Mouse (Mus musculus): ENCODE measurements at regions not wholly inside any gene's neighbourhood (a gene's known extent, or its start where the extent isn't known, plus 50 kb on each side); places are given as distances from the start of the nearest gene placed in this dataset.

DNA sequence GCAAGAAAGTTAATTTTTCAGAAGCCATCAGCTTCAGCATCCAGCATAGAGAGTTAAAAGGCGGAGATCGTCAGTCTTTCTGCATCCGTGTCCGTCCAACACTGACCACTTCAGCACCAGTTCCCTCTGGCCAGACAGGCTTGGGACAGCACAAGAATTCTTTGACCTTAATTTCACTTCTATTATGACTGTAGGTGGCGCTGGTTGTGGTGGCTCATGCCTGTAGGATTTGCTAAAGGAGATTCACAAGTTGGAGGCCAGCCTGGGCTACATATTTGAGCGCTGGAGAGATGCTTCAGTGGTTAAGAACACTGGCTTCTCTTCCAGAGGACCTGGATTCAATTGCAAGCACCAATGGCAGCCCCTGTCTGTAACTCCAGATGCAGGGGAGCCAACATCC, 66.0 kb downstream of the Amer2 start:
- DNase-seq (ENCODE audit: low spot score) = no peak
- Histone ChIP-seq H3K27me3 (ENCODE audit: control insufficient read depth, insufficient read depth, low read length) (no peaks in the 10 kb centered on the region), H3K4me3 (replicated peaks; ENCODE audit: low read length) (no peak overlapping the region), H3K9ac (no peak overlapping the region), H3K27ac (no peak overlapping the region), H3K9me3 (ENCODE audit: control insufficient read depth, low read length) (no peaks in the 10 kb centered on the region), H3K36me3 (replicated peaks; ENCODE audit: control insufficient read depth, insufficient read depth) (no peaks in the 10 kb centered on the region), H3K4me2 (replicated peaks) (no peak overlapping the region), H3K4me1 (replicated peaks; ENCODE audit: control insufficient read depth, insufficient read depth, low read length) (no peaks in the 10 kb centered on the region)
- 59% methylated on average over 6 of the region's 6 CpGs for WGBS
- no peak for ATAC-seq (ENCODE audit: low FRiP score)

DNA sequence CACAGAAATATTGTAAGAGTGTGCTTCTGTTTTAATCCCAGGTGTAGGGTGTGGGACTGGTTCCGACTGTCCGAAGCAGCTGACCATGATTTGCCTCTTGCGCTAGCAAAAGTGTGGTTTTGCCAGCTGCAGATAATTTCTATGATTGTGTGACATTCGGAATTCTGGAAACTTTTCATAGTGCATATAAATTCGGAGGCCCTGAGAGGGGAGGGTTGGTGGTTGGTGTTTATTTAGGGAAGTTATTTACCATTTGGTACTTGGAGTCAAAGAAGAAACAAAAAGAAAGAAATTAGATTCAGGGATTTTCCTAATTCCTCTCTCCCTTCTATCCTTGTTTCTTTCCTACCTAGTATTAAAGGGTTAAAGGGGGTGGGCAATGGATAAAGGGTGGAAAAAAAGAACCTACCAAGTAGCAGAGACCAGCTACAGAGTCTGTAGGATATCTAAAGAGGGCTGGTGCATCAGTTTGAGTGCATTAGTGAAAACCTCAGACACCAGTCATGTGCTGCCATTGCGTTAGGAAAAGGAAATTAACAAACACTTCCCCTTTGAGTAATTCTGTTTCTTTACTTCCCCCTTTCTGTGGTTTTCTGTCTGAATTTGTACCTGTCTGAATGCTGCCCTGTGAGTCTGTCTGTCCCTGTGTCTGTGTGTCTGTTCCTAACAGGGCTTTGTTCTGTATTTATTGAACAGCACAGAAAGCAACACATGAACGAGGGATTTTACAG, 70.9 kb downstream of the Amer2 start:
- Histone ChIP-seq H3K36me3 (replicated peaks; ENCODE audit: control insufficient read depth, insufficient read depth) (no peaks in the 10 kb centered on the region), H3K9me3 (ENCODE audit: control insufficient read depth, low read length) (no peaks in the 10 kb centered on the region), H3K9ac (no peak overlapping the region), H3K4me3 (replicated peaks; ENCODE audit: low read length) (no peak overlapping the region), H3K27ac (no peak overlapping the region), H3K4me2 (replicated peaks) (no peak overlapping the region), H3K4me1 (replicated peaks; ENCODE audit: control insufficient read depth, insufficient read depth, low read length) (no peaks in the 10 kb centered on the region), H3K27me3 (ENCODE audit: control insufficient read depth, insufficient read depth, low read length) (no peaks in the 10 kb centered on the region)
- ATAC-seq (ENCODE audit: low FRiP score) = no peak
- 88% methylated on average over 7 of the region's 7 CpGs for WGBS
- DNase-seq (ENCODE audit: low spot score) = no peak

DNA sequence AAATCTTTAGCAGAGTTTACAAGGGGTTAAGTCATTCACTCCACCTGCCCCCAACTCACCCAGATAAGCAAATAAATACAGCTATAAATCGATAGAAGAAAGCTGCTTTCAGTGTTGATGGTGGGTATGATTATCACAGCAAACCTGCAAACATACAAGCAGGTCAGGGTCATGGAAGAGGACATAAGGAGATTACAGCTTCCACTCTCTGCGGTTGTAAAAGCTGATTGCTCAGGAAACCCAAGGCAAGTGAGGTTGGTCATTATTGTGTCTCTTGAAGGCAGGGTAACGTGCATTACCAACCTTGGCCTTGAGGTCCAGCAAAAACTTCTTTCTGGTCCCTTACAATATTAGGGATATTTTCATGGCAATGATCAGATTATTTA, 71.5 kb downstream of the Amer2 start:
- H3K4me2 ChIP-seq (replicated peaks) = no peak overlapping the region
- no peaks in the 10 kb centered on the region for H3K9me3 ChIP-seq (ENCODE audit: control insufficient read depth, low read length)
- H3K4me3 ChIP-seq (replicated peaks; ENCODE audit: low read length) = no peak overlapping the region
- DNase-seq (ENCODE audit: low spot score) (no peak), ATAC-seq (ENCODE audit: low FRiP score) (no peak)
- no peaks in the 10 kb centered on the region for H3K36me3 ChIP-seq (replicated peaks; ENCODE audit: control insufficient read depth, insufficient read depth)
- no peak overlapping the region for H3K9ac ChIP-seq
- 76% methylated on average over 3 of the region's 3 CpGs for WGBS
- no peak overlapping the region for H3K27ac ChIP-seq
- no peaks in the 10 kb centered on the region for H3K27me3 ChIP-seq (ENCODE audit: control insufficient read depth, insufficient read depth, low read length)
- H3K4me1 ChIP-seq (replicated peaks; ENCODE audit: control insufficient read depth, insufficient read depth, low read length) = no peaks in the 10 kb centered on the region

DNA sequence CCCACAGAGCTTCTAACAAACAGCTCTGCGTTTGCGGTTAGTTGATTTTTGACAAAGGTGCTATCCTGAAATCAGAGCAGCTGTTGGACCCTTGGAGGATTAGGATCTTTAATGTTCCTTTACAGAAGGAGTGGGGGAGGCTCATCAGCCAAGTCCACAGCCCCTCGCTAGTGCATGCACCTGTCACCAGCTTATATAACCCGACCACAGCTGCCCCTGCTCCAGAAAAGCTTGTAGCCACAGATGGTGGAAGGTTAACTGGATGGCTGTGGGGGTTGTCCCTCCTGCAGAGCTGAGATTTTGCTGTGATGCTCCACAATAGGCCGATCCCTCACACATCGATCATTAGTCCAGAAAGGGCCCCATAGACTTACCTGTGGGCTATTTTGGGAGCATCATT, 73.0 kb downstream of the Amer2 start:
- Histone ChIP-seq H3K27me3 (ENCODE audit: control insufficient read depth, insufficient read depth, low read length) (no peaks in the 10 kb centered on the region), H3K4me2 (replicated peaks) (no peak overlapping the region), H3K9me3 (ENCODE audit: control insufficient read depth, low read length) (no peaks in the 10 kb centered on the region), H3K4me3 (replicated peaks; ENCODE audit: low read length) (no peak overlapping the region), H3K9ac (no peak overlapping the region), H3K36me3 (replicated peaks; ENCODE audit: control insufficient read depth, insufficient read depth) (no peaks in the 10 kb centered on the region), H3K27ac (no peak overlapping the region), H3K4me1 (replicated peaks; ENCODE audit: control insufficient read depth, insufficient read depth, low read length) (no peaks in the 10 kb centered on the region)
- 70% methylated on average over 6 of the region's 6 CpGs for WGBS
- ATAC-seq (ENCODE audit: low FRiP score) (no peak), DNase-seq (ENCODE audit: low spot score) (no peak)

DNA sequence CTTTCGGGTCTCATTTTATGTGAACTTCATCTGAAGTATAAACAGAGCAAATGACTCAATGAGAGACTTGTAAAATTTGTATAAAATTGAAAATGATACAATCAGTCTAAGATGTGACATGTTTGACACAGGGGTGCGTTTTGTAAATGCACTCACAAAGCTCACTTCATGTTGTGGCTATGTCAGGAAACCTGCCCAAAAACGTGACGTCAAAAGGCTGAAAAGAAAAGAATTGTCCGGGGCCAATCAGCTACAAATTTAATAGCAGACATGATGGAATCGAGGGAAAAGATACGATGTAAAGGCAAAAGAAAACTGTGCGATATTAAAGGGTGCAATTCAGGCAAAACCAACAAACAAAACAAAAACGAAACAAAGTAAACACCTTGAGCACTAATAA, 78.2 kb downstream of the Amer2 start:
- H3K4me3 ChIP-seq (replicated peaks; ENCODE audit: low read length) = no peak overlapping the region
- H3K27ac ChIP-seq = no peak overlapping the region
- H3K4me2 ChIP-seq (replicated peaks) = no peak overlapping the region
- no peak for DNase-seq (ENCODE audit: low spot score)
- no peak for ATAC-seq (ENCODE audit: low FRiP score)
- no peaks in the 10 kb centered on the region for H3K4me1 ChIP-seq (replicated peaks; ENCODE audit: control insufficient read depth, insufficient read depth, low read length)
- no peaks in the 10 kb centered on the region for H3K9me3 ChIP-seq (ENCODE audit: control insufficient read depth, low read length)
- H3K27me3 ChIP-seq (ENCODE audit: control insufficient read depth, insufficient read depth, low read length) = no peaks in the 10 kb centered on the region
- WGBS = 93% methylated on average over 9 of the region's 9 CpGs
- no peak overlapping the region for H3K9ac ChIP-seq
- no peaks in the 10 kb centered on the region for H3K36me3 ChIP-seq (replicated peaks; ENCODE audit: control insufficient read depth, insufficient read depth)

DNA sequence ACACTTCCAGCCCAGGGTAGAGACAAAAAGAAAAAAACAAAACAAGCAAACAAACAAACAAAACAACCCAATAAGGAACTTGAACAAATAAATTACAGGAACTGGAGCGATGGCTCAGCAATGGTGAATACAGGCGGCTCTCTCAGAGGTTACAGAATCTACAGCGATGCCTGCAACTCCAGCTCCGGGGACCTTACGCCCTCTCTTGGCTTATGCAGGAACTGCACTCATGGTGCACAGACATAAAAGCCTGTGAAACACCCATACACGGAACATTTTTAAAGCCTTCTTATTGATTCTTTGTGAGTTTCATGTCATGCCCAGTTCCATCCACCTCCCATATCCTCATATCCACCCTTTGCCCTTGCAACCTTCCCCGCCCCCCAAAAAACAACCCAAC, 78.6 kb downstream of the Amer2 start:
- Histone ChIP-seq H3K9me3 (ENCODE audit: control insufficient read depth, low read length) (no peaks in the 10 kb centered on the region), H3K27ac (no peak overlapping the region), H3K4me1 (replicated peaks; ENCODE audit: control insufficient read depth, insufficient read depth, low read length) (no peaks in the 10 kb centered on the region), H3K4me2 (replicated peaks) (no peak overlapping the region), H3K9ac (no peak overlapping the region), H3K4me3 (replicated peaks; ENCODE audit: low read length) (no peak overlapping the region), H3K36me3 (replicated peaks; ENCODE audit: control insufficient read depth, insufficient read depth) (no peaks in the 10 kb centered on the region), H3K27me3 (ENCODE audit: control insufficient read depth, insufficient read depth, low read length) (no peaks in the 10 kb centered on the region)
- DNase-seq (ENCODE audit: low spot score) (no peak), ATAC-seq (ENCODE audit: low FRiP score) (no peak)
- WGBS = 85% methylated on average over 7 of the region's 7 CpGs

DNA sequence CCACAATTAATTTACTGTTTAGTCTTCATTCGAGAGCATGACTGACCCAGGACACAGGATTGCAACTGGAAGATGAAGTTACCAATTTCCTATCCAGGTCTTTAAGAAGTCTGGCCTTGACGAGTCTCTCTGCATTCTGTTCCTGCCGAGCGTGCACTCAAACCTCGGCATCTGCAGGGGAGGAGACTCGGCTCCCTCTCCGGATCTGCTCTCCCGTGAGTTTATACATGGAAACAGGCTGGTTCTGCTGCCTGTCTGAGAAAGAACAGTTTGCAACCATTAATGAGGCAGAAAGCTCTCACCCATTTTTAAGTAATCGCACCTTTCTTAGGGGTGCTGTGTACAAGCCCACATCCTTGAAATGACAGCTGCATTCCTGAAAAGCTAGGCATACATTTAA, 83.7 kb downstream of the Amer2 start:
- Histone ChIP-seq H3K9ac (no peak overlapping the region), H3K27me3 (ENCODE audit: control insufficient read depth, insufficient read depth, low read length) (no peaks in the 10 kb centered on the region), H3K4me1 (replicated peaks; ENCODE audit: control insufficient read depth, insufficient read depth, low read length) (no peaks in the 10 kb centered on the region), H3K4me2 (replicated peaks) (no peak overlapping the region), H3K27ac (no peak overlapping the region), H3K4me3 (replicated peaks; ENCODE audit: low read length) (no peak overlapping the region), H3K9me3 (ENCODE audit: control insufficient read depth, low read length) (no peaks in the 10 kb centered on the region), H3K36me3 (replicated peaks; ENCODE audit: control insufficient read depth, insufficient read depth) (no peaks in the 10 kb centered on the region)
- ATAC-seq (ENCODE audit: low FRiP score) (no peak), DNase-seq (ENCODE audit: low spot score) (no peak)
- 62% methylated on average over 9 of the region's 9 CpGs for WGBS

DNA sequence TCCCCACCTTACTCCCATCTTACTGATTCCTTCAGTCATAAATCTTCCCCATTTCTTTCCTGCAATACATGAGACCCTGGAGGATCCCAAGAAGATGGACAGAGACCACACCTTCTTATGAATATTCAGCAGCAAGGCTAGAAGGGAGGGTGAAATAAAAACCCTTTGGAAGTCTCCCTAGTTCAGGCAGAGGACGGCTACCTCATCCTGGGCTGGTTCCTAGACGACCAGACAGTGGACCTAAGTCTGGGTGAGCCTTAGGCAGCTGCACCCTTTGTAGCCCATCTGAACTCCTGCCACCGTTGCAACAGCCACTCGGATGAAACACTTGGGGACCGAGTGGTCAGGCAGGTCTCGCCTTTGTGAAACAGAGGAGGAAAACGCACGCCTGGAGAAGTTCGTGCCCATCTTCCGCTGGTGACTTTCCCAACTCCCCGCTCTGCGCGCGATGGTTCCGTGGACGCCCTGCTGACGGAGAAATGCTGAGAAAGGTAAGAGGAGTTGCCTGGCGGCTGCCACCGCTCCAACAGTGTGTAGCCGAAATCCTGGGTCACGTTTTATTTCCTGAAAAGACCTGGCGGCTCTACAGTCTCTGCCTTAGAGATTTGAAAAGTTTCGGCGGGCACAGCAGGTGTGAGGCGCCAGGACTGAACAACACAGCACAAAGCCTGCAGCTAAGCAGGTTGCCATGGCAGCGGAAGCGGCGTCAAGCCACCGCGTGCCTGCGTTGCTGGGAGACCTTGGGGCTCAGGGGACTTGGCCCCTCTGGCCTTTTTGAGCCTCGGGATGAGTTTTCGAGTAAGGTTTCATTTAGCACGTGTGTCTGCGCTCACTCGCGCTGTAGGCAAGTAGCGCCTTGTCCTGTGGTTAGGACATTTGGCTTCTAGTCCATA, 112.2 kb downstream of the Amer2 start:
- no peaks in the 10 kb centered on the region for H3K27me3 ChIP-seq (ENCODE audit: control insufficient read depth, insufficient read depth, low read length)

DNA sequence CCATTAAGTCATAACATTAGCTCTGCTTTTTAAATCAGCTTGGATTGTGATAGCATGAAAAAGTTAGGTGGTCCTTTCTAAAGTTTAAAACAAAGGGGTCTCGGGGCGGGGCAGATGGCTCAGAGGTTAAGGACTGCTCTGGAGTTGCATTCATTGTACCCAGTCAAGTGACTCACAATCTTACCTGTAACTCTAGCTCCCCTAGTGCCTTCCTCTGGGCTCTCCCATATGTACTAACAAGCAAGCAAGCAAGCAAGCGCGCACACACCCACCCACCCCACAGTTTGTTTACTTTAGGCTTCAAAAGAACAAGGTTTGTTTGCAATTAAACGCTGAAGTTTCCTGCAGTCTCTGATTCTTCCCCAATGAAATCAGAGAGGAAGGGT, 112.8 kb downstream of the Amer2 start:
- Histone ChIP-seq H3K36me3 (replicated peaks; ENCODE audit: control insufficient read depth, insufficient read depth) (no peaks in the 10 kb centered on the region), H3K27me3 (ENCODE audit: control insufficient read depth, insufficient read depth, low read length) (no peaks in the 10 kb centered on the region), H3K4me3 (replicated peaks; ENCODE audit: low read length) (peak overlapping the region; percentile 33), H3K9me3 (ENCODE audit: control insufficient read depth, low read length) (0 out of 2 replicates have a peak, but pooled peaks cover 8% of the 10 kb centered on the region), H3K4me1 (replicated peaks; ENCODE audit: control insufficient read depth, insufficient read depth, low read length) (peaks cover 18% of the 10 kb centered on the region), H3K9ac (no peak overlapping the region), H3K27ac (no peak overlapping the region), H3K4me2 (replicated peaks) (peak overlapping the region; percentile 91)
- DNase-seq (ENCODE audit: low spot score) (peak; percentile 44), ATAC-seq (ENCODE audit: low FRiP score) (peak; percentile 81)
- WGBS = 3% methylated on average over 5 of the region's 5 CpGs

More for the DNA sequence above, 112.2 kb downstream of the Amer2 start:
- 0 out of 2 replicates have a peak, but pooled peaks cover 8% of the 10 kb centered on the region for H3K9me3 ChIP-seq (ENCODE audit: control insufficient read depth, low read length)
- WGBS = under 1% methylated on average over 38 of the region's 38 CpGs
- DNase-seq (ENCODE audit: low spot score) = peak; percentile 81
- peak; percentile 86 for ATAC-seq (ENCODE audit: low FRiP score)
- H3K36me3 ChIP-seq (replicated peaks; ENCODE audit: control insufficient read depth, insufficient read depth) = no peaks in the 10 kb centered on the region
- H3K9ac ChIP-seq = peak overlapping the region; percentile 36
- peak overlapping the region; percentile 91 for H3K4me2 ChIP-seq (replicated peaks)
- peak overlapping the region; percentile 57; the same call in 1 of the 2 replicates for H3K27ac ChIP-seq
- peak overlapping the region; percentile 33 for H3K4me3 ChIP-seq (replicated peaks; ENCODE audit: low read length)
- H3K4me1 ChIP-seq (replicated peaks; ENCODE audit: control insufficient read depth, insufficient read depth, low read length) = peaks cover 18% of the 10 kb centered on the region

Measured in hindbrain, embryonic 14.5 days (tissue).